Mouse (Mus musculus) frontal cortex, postnatal 10 days (tissue): ENCODE results near the gene 3110009E18Rik.

Source experiments
- DNase-seq, 2 experiments: peaks; one replicate each; pipeline ENCODE4 v3.0.0; 2022; ENCODE audit warnings: low spot score in 2 of 2, mixed read lengths in 1 of 2

3110009E18Rik gene

GRCm38 (mm10) chr1:120142551-120142950 is 21.6 kb downstream of the 3110009E18Rik start:
- DNase-seq: no peak

GRCm38 (mm10) chr1:120145527-120146216 is 24.7 kb downstream of the 3110009E18Rik start:
- DNase-seq: no peak

GRCm38 (mm10) chr1:120146994-120147393 is 26.0 kb downstream of the 3110009E18Rik start:
- DNase-seq: no peak

- no peak for DNase-seq
Observed at GRCm38 (mm10) chr1:120154232-120154631, 33.2 kb downstream of the 3110009E18Rik start.

- DNase-seq: no peak
Observed at GRCm38 (mm10) chr1:120155325-120155724, 34.3 kb downstream of the 3110009E18Rik start.

- no peak for DNase-seq
Observed at GRCm38 (mm10) chr1:120158474-120159127, 37.6 kb downstream of the 3110009E18Rik start.

GRCm38 (mm10) chr1:120161502-120161901 is 40.5 kb downstream of the 3110009E18Rik start:
- no peak for DNase-seq

- no peak for DNase-seq
Observed at GRCm38 (mm10) chr1:120162616-120163015, 41.6 kb downstream of the 3110009E18Rik start.

- no peak for DNase-seq
Observed at GRCm38 (mm10) chr1:120168016-120168415, 47.0 kb downstream of the 3110009E18Rik start.

- no peak for DNase-seq
Observed at GRCm38 (mm10) chr1:120168674-120169073, 47.7 kb downstream of the 3110009E18Rik start.

GRCm38 (mm10) chr1:120170307-120170706 is 49.3 kb downstream of the 3110009E18Rik start:
- no peak for DNase-seq

GRCm38 (mm10) chr1:120171819-120172521 is 51.0 kb downstream of the 3110009E18Rik start:
- DNase-seq: peak in 1 of 2 experiments; percentile 31

- no peak for DNase-seq
Observed at GRCm38 (mm10) chr1:120174991-120175390, 54.0 kb downstream of the 3110009E18Rik start.

GRCm38 (mm10) chr1:120176313-120176712 is 55.3 kb downstream of the 3110009E18Rik start:
- DNase-seq: no peak

GRCm38 (mm10) chr1:120177141-120177540 is 56.2 kb downstream of the 3110009E18Rik start:
- DNase-seq: no peak

GRCm38 (mm10) chr1:120186204-120186603 is 65.2 kb downstream of the 3110009E18Rik start:
- no peak for DNase-seq

- no peak for DNase-seq
Observed at GRCm38 (mm10) chr1:120186655-120187054, 65.7 kb downstream of the 3110009E18Rik start.

- DNase-seq: no peak
Observed at GRCm38 (mm10) chr1:120187059-120187458, 66.1 kb downstream of the 3110009E18Rik start.

- no peak for DNase-seq
Observed at GRCm38 (mm10) chr1:120189206-120189605, 68.2 kb downstream of the 3110009E18Rik start.

- DNase-seq: no peak
Observed at GRCm38 (mm10) chr1:120190300-120190699, 69.3 kb downstream of the 3110009E18Rik start.

GRCm38 (mm10) chr1:120190946-120191345 is 70.0 kb downstream of the 3110009E18Rik start:
- DNase-seq: no peak

- no peak for DNase-seq
Observed at GRCm38 (mm10) chr1:120192321-120192720, 71.3 kb downstream of the 3110009E18Rik start.

- no peak for DNase-seq
Observed at GRCm38 (mm10) chr1:120193586-120193985, 72.6 kb downstream of the 3110009E18Rik start.
